Mouse (Mus musculus) intestine, embryonic 15.5 days (tissue): Measurements from ENCODE around the gene Kmt2c. TPM values are rescaled to one million over a fixed set of nuclear protein-coding genes. Genes with fewer than 3 reads are reported as not detected.

Source experiments
- ATAC-seq: fragments of 200-750 bp; cut with Nextera tagmentation; 2 replicates; pipeline ENCODE4 v1.8.0; 2017; ENCODE audit warnings: moderate TSS enrichment, moderate library complexity
- H3K27ac ChIP-seq: fragments of 300-500 bp; sonication (generic); 2 replicates; pipeline ENCODE4 v1.5.1; 2015; ENCODE audit warnings: mild to moderate bottlenecking, inconsistent platforms
- H3K27me3 ChIP-seq: fragments of 300-500 bp; sonication (generic); replicated peaks from 2 replicates; pipeline ENCODE4 v1.6.1; 2015; ENCODE audit warnings: inconsistent platforms
- H3K36me3 ChIP-seq: fragments of 300-500 bp; sonication (generic); 2 replicates; pipeline ENCODE4 v1.6.1; 2015; ENCODE audit warnings: inconsistent platforms
- H3K4me1 ChIP-seq: fragments of 300-500 bp; sonication (generic); replicated peaks from 2 replicates; pipeline ENCODE4 v1.6.1; 2015; ENCODE audit warnings: inconsistent platforms
- H3K4me2 ChIP-seq: fragments of 300-500 bp; sonication (generic); replicated peaks from 2 replicates; pipeline ENCODE4 v1.6.1; 2015; ENCODE audit warnings: mild to moderate bottlenecking, inconsistent platforms
- H3K4me3 ChIP-seq: fragments of 300-500 bp; sonication (generic); replicated peaks from 2 replicates; pipeline ENCODE4 v1.5.1; 2015; ENCODE audit warnings: inconsistent platforms
- H3K9ac ChIP-seq: fragments of 300-500 bp; sonication (generic); 2 replicates; pipeline ENCODE4 v1.6.1; 2015; ENCODE audit warnings: inconsistent platforms
- H3K9me3 ChIP-seq: fragments of 300-500 bp; sonication (generic); 2 replicates; pipeline ENCODE4 v1.6.1; 2016; ENCODE audit warnings: inconsistent platforms
- WGBS: fragments of 180-500 bp; shearing (Covaris S2); methylation state at CpG from one replicate; pipeline ENCODE4 v1.1.7; 2015; 5-methylcytosine and 5-hydroxymethylcytosine counted together
- polyA plus RNA-seq: library from polyadenylated mRNA; unstranded; fragments of >200 nt; fragmentation: Nextera tagmentation; extraction: Ambion mirVana; gene quantifications from 2 replicates; pipeline ENCODE4 v1.2.1, GENCODE M21; 2015

The Kmt2c gene
- polyA plus RNA-seq, 1 experiment from 2014 or later = 11.5 TPM

- H3K4me2 ChIP-seq = peak overlapping the region; percentile 69
- no peaks in the 10 kb centered on the region for H3K36me3 ChIP-seq
- no peaks in the 10 kb centered on the region for H3K27me3 ChIP-seq
- no peaks in the 10 kb centered on the region for H3K9me3 ChIP-seq
- peaks cover 9% of the 10 kb centered on the region for H3K4me1 ChIP-seq
- peak overlapping the region; percentile 71 for H3K4me3 ChIP-seq
- peak overlapping the region; percentile 95 for H3K27ac ChIP-seq
- peak; percentile 99 for ATAC-seq
- peak overlapping the region; percentile 75 for H3K9ac ChIP-seq
- WGBS = under 1% methylated on average over 84 of the region's 87 CpGs
These were observed 31.2 kb upstream of the Kmt2c start for GRCm38 (mm10) chr5:25529529-25530421.

GRCm38 (mm10) chr5:25528851-25529528 lies 30.4 kb upstream of the Kmt2c start:
- Histone ChIP-seq H3K4me2 (peak overlapping the region; percentile 69), H3K9me3 (no peaks in the 10 kb centered on the region), H3K27me3 (no peaks in the 10 kb centered on the region), H3K9ac (peak overlapping the region; percentile 55), H3K36me3 (no peaks in the 10 kb centered on the region), H3K4me1 (peaks cover 9% of the 10 kb centered on the region), H3K4me3 (peak overlapping the region; percentile 71), H3K27ac (peak overlapping the region; percentile 86)
- WGBS = 8% methylated on average over 22 of the region's 22 CpGs
- peak; percentile 48 for ATAC-seq

DNA sequence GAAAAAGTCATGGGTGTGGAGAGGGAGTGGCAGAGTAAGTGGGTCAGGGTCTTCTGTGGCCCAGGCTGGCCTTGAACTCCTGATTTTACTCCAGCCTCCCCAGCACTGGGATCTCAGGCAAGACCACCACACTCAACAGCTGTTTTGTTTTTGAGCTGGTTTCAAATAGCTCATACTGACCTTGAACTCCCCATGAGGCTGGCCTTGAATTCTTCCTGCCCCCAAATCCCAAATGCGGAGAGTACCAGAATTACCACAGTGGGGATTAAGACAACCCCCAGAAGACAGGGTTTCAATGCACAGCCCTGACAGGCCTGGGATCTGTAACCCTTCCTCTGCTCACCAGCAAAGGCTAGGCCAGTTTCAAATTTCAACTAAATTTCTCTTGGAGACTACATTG lies 29.4 kb upstream of the Kmt2c start:
- no peak for ATAC-seq

DNA sequence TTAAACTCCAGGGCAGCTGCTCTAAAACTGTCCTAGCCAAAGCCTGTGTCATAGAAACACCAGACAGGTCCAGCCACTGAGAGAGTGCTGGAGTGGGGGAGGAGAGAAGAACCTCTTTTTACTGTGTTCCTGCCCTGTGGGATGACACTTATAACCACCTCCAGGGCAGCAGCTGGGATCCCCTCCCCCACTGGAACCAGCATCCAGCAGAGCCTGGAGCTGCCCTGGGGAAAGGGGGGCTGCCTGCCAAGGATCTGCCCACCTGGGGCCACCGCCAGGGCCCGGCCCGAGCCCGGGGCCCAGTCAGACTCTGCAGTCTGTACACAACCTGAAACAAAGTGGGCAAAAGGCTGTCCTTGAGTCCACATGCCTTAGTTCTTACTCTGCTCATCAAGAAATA lies 28.3 kb upstream of the Kmt2c start:
- Histone ChIP-seq H3K36me3 (no peaks in the 10 kb centered on the region), H3K9ac (no peak overlapping the region), H3K9me3 (no peaks in the 10 kb centered on the region), H3K4me3 (no peak overlapping the region), H3K27me3 (no peaks in the 10 kb centered on the region), H3K27ac (no peak overlapping the region), H3K4me1 (peaks cover 9% of the 10 kb centered on the region), H3K4me2 (no peak overlapping the region)
- 49% methylated on average over 4 of the region's 4 CpGs for WGBS
- ATAC-seq = no peak

More for the DNA sequence above, 29.4 kb upstream of the Kmt2c start:
- Histone ChIP-seq H3K4me2 (no peak overlapping the region), H3K9ac (no peak overlapping the region), H3K27ac (no peak overlapping the region), H3K9me3 (no peaks in the 10 kb centered on the region), H3K27me3 (no peaks in the 10 kb centered on the region), H3K36me3 (no peaks in the 10 kb centered on the region), H3K4me3 (no peak overlapping the region), H3K4me1 (peaks cover 9% of the 10 kb centered on the region)
- WGBS = 76% methylated on average over 1 of the region's 1 CpGs

DNA sequence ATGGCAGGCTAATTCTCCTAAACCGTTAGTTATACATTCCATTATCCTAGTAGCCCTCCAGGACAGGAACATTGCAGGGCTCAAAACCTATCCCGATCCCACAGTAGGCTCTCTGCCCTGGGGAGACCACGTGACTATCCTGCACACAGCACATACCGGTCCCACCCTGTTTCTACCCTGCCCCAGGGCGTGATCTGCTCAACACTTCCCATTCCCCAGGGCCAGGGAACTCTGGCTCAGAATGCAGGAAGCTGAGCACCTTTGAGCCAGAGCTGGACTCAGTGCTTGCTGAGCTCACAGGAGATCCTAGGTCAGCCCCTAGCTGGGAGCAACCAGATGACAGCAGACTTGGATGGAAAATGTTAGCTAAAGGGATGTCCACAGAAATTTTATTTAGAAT lies 27.5 kb upstream of the Kmt2c start:
- H3K9me3 ChIP-seq = no peaks in the 10 kb centered on the region
- WGBS = 47% methylated on average over 5 of the region's 5 CpGs
- no peaks in the 10 kb centered on the region for H3K36me3 ChIP-seq
- peaks cover 9% of the 10 kb centered on the region for H3K4me1 ChIP-seq
- H3K27ac ChIP-seq = 0 out of 2 replicates have a peak overlapping the region, but pooled peaks have one; percentile 17
- H3K4me2 ChIP-seq = no peak overlapping the region
- no peak overlapping the region for H3K9ac ChIP-seq
- no peaks in the 10 kb centered on the region for H3K27me3 ChIP-seq
- peak; percentile 13 for ATAC-seq
- H3K4me3 ChIP-seq = no peak overlapping the region

DNA sequence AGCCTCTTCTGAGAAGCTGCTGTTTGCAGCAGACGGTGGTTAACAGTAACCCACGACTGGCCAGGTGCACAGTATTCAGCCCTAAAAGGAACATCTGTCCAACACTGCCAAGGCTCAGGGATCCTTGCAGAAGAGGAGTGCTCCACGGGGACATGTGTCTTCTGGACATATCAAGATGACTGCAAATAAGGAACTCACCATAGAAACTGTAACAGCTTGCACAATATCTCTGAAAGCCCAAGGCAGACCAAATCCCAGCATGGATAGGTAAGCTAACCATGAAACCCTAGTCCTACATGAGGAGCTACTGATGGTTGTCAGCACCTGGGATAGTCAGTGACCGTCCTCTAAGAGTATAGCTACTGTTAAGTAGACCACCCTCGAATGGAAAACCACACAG lies 22.9 kb upstream of the Kmt2c start:
- ATAC-seq = no peak
- no peak overlapping the region for H3K9ac ChIP-seq

GRCm38 (mm10) chr5:25519820-25520219 lies 21.2 kb upstream of the Kmt2c start:
- ATAC-seq = peak; percentile 78

More for the DNA sequence above, 22.9 kb upstream of the Kmt2c start:
- no peaks in the 10 kb centered on the region for H3K36me3 ChIP-seq
- no peaks in the 10 kb centered on the region for H3K9me3 ChIP-seq
- no peak overlapping the region for H3K27ac ChIP-seq
- no peak overlapping the region for H3K4me3 ChIP-seq
- no peak overlapping the region for H3K4me2 ChIP-seq
- no peaks in the 10 kb centered on the region for H3K27me3 ChIP-seq
- peaks cover 3% of the 10 kb centered on the region; the same call in 1 of the 2 replicates for H3K4me1 ChIP-seq
- WGBS = 79% methylated on average over 5 of the region's 5 CpGs

DNA sequence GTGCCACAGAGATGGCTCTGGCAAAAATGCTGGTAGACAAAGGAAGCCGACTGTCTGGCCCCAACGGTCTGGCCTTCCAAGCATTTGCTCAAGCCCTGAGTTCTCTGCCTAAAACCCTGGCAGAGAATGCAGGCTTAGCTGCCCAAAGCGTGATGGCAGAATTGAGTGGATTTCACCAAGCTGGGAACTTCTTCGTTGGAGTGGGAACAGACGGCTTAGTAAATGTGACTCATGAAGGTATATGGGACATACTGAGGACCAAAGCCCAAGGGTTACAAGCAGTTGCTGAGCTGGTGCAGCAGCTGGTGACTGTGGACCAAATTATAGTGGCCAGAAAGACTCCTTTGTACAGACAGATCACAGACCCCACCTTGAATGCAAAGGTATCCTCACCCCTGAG lies 19.0 kb upstream of the Kmt2c start:
- no peaks in the 10 kb centered on the region for H3K36me3 ChIP-seq
- H3K27ac ChIP-seq = no peak overlapping the region
- no peak for ATAC-seq
- WGBS = 82% methylated on average over 5 of the region's 5 CpGs
- H3K9ac ChIP-seq = no peak overlapping the region
- H3K4me3 ChIP-seq = no peak overlapping the region
- no peaks in the 10 kb centered on the region for H3K9me3 ChIP-seq
- H3K4me2 ChIP-seq = no peak overlapping the region
- no peaks in the 10 kb centered on the region for H3K27me3 ChIP-seq
- no peaks in the 10 kb centered on the region for H3K4me1 ChIP-seq

More at GRCm38 (mm10) chr5:25519820-25520219, 21.2 kb upstream of the Kmt2c start:
- no peaks in the 10 kb centered on the region for H3K4me1 ChIP-seq
- H3K36me3 ChIP-seq = no peaks in the 10 kb centered on the region
- H3K27ac ChIP-seq = no peak overlapping the region
- no peaks in the 10 kb centered on the region for H3K27me3 ChIP-seq
- 71% methylated on average over 3 of the region's 3 CpGs for WGBS
- H3K9me3 ChIP-seq = no peaks in the 10 kb centered on the region
- H3K4me3 ChIP-seq = no peak overlapping the region
- no peak overlapping the region for H3K9ac ChIP-seq
- H3K4me2 ChIP-seq = no peak overlapping the region

- H3K9ac ChIP-seq = no peak overlapping the region
- no peak for ATAC-seq
- no peaks in the 10 kb centered on the region for H3K4me1 ChIP-seq
- WGBS = 90% methylated on average over 11 of the region's 11 CpGs
- no peak overlapping the region for H3K4me2 ChIP-seq
- H3K4me3 ChIP-seq = no peak overlapping the region
- no peak overlapping the region for H3K27ac ChIP-seq
- no peaks in the 10 kb centered on the region for H3K27me3 ChIP-seq
- H3K36me3 ChIP-seq = no peaks in the 10 kb centered on the region
- H3K9me3 ChIP-seq = no peaks in the 10 kb centered on the region
These were observed 17.8 kb upstream of the Kmt2c start for GRCm38 (mm10) chr5:25516301-25516895.

- Histone ChIP-seq H3K9me3 (no peaks in the 10 kb centered on the region), H3K9ac (no peak within 1 kb of the TSS), H3K27ac (no peak within 1 kb of the TSS), H3K4me3 (no peak within 1 kb of the TSS), H3K4me2 (no peak within 1 kb of the TSS), H3K36me3 (no peaks in the 10 kb centered on the region), H3K4me1 (no peaks in the 10 kb centered on the region), H3K27me3 (no peaks in the 10 kb centered on the region)
- no peak for ATAC-seq
- WGBS = 87% methylated on average over 5 of the region's 5 CpGs
These were observed 17.2 kb upstream of the Kmt2c start, which contains the start of gene Cct8l1 for GRCm38 (mm10) chr5:25515767-25516166. Gene Cct8l1 (plus strand): TSS chr5:25516067.

DNA sequence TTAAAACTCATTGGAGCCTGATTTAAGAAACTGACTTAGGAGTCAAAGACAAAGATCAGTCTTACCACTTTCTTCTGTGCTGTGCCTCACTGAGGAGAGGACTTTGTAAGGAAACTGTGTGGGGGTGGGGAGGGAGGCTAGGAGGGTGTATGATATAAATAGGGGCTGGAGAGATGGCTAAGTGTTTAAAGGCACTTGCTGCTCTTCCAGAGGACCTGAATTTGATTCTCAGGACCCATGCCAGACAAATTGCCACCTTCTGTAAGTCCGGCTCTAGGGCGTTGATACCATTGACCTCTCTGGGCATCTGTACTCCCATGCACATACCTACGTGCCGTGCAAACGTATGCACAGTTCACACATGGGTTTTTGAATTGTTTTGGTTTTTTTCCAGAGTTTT lies 7.5 kb upstream of the Kmt2c start:
- ATAC-seq = no peak
- Histone ChIP-seq H3K27me3 (no peaks in the 10 kb centered on the region), H3K4me3 (no peak overlapping the region), H3K4me2 (no peak overlapping the region), H3K27ac (no peak overlapping the region), H3K9me3 (no peaks in the 10 kb centered on the region), H3K36me3 (no peaks in the 10 kb centered on the region), H3K9ac (no peak overlapping the region), H3K4me1 (no peaks in the 10 kb centered on the region)
- WGBS = 85% methylated on average over 5 of the region's 5 CpGs

- Histone ChIP-seq H3K9ac (no peak overlapping the region), H3K4me1 (peaks cover 3% of the 10 kb centered on the region; the same call in 1 of the 2 replicates), H3K27ac (no peak overlapping the region), H3K4me3 (no peak overlapping the region), H3K9me3 (no peaks in the 10 kb centered on the region), H3K4me2 (peak overlapping the region; percentile 75), H3K36me3 (no peaks in the 10 kb centered on the region), H3K27me3 (no peaks in the 10 kb centered on the region)
- WGBS = 67% methylated on average over 7 of the region's 7 CpGs
- no peak for ATAC-seq
These were observed 2.1 kb upstream of the Kmt2c start for GRCm38 (mm10) chr5:25500686-25501085.
